Mouse (Mus musculus) effector memory CD4-positive, alpha-beta T cell, adult 7 months (primary cell): ENCODE measurements around the gene Ccr10. TPM values are rescaled to one million over a fixed set of nuclear protein-coding genes. Genes with fewer than 3 reads are reported as not detected.

Experiments
- polyA plus RNA-seq: library from polyadenylated mRNA; unstranded; fragments of 100-300 nt; shearing (Covaris generic); gene quantifications from one replicate; pipeline ENCODE4 v1.2.1, GENCODE M21; 2017

Ccr10 gene
- not detected for polyA plus RNA-seq

DNA sequence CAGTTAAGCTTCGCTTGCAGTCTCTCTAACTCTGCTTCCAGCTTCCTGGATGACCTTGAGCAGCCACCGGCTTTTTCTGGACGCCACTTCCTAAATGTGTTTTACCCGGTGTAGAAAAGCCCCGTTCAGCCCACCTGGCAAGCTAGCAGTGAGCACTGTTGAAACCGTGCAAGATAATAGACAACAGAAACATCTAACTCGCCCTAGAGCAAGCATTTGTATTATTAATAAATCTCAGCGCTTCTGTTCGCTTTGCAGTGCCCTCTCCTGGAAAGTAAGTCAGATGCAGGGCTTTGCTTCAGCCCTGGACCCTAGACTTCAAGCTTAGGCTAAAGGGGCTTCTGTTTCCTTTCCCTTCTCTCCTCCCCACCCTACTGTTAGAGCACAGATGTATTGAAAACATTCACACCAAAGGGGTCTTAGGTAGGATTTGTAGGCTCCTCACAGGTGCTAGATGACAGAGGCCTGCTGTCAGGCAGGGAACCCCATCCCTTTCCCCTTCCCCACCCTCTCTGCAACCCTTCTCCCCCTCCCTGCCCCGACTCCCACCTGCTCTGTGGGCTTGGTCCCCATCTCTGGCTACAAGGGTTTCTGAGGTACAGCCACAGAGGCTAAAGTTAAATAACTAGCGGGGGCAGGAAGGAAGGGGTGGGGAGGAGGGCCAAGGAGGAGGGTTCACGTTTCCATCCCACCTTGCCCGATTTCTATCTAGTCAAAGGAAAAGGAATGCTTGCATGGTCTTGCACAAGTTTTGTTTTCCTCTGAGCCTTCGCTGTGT lies at the start of gene Ccr10:
Gene Ccr10 (minus strand): TSS at position 593 of the 778 bp plus-strand sequence.

DNA sequence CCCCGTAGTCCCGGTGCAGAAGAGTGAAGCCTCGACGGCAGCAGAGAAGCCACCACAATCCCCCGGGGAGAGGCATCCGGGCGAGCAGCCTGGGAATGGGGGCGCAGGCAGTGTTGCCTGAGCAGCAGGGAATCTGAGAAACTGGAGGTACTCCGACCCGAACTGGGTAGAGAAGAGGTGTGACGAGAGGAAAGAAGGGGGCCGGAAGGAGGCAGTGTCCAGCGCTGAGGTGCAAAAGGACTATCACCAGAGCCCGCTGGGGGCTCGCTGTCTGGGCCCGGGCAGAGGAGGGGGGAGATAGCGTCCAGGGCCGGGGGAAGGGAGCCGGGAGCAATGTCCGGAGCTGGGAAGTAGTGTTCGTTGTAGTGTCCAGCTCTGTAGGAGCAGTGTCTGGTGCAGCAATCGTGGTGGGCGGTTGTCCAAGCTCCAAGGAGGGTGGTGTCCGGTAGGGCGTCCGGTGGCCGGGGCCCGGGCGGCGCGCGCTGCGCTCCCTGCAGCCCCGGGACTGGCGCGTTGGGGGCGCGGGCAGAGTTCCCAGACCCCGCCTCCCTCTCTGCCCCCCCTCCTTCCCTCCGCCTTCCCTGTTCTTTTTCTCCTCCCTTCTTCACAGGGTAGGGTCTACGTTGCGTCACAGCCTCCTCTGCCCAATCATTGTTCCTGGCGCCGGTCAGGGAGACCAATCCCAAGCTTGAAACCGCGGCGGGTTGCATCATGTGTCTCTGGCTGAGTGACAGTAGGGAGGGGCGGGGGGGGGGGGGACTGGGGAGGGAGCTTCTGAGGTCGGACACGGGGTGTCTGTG lies 4.2 kb downstream of the Ccr10 start, which contains the start of gene Plekhh3:
Gene Plekhh3 (minus strand): TSS at position 541 of the 800 bp plus-strand sequence.

DNA sequence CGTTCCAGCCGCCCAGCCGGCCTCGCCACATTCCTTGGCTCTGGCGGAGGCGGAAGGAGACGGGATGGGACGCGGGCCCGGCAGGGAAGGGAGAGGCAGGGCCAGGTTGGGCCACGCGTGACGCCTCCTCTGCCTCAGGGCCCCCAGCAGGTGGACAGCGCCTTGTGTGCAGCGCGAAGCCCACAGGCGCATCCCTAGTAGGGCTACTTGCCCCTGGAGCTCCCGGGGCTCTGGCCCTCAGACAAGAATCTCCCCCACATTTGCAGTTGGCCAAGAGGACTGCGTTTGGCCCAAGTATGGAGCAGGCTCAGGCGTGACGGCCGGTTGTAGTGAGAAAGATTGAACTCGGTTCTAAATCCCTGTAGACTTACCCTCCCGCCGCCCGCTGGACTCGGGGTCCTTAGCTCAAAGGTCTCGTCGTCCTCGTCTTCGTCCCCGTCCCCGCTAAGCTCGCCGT lies 4.9 kb downstream of the Ccr10 start, which contains the start of gene Cntnap1:
Gene Cntnap1 (plus strand): TSS at position 170 of the 457 bp plus-strand sequence.

GRCm38 (mm10) chr11:101155728-101156371 lies 19.4 kb downstream of the Ccr10 start, which contains the start of gene Tubg2:
Gene Tubg2, plus strand, starts transcription at chr11:101155907.

Other genes starting within 250 kb of the Ccr10 start
- 351 TPM for gene Stat3, start 235.9 kb downstream of the Ccr10 start, polyA plus RNA-seq
- not detected for gene Cavin1, start 204.6 kb downstream of the Ccr10 start, polyA plus RNA-seq
- 1.1 TPM for gene Atp6v0a1, start 166.0 kb downstream of the Ccr10 start, polyA plus RNA-seq
- 6.4 TPM for gene Naglu, start 105.4 kb downstream of the Ccr10 start, polyA plus RNA-seq
- gene Hsd17b1, start 97.0 kb downstream of the Ccr10 start, polyA plus RNA-seq, result 0.38 TPM
- gene Coasy, start 92.9 kb downstream of the Ccr10 start, polyA plus RNA-seq, result 12.0 TPM
- 46.3 TPM for gene Mlx, start 88.2 kb downstream of the Ccr10 start, polyA plus RNA-seq
- gene Psmc3ip, start 80.0 kb downstream of the Ccr10 start, polyA plus RNA-seq, result 2.1 TPM
- gene Retreg3, start 55.5 kb downstream of the Ccr10 start, polyA plus RNA-seq, result 42.1 TPM
- gene Tubg1, start 55.5 kb downstream of the Ccr10 start, polyA plus RNA-seq, result 11.4 TPM
- 0.27 TPM for gene Tubg2, start 19.5 kb downstream of the Ccr10 start, polyA plus RNA-seq
- gene Cntnap1, start 4.9 kb downstream of the Ccr10 start, polyA plus RNA-seq, result 0.11 TPM
- gene Plekhh3, start 4.1 kb downstream of the Ccr10 start, polyA plus RNA-seq, result not detected
- gene Ezh1, start 51.0 kb upstream of the Ccr10 start, polyA plus RNA-seq, result 87.5 TPM
- 2.8 TPM for gene Ramp2, start 70.6 kb upstream of the Ccr10 start, polyA plus RNA-seq
- 87.7 TPM for gene Vps25, start 78.3 kb upstream of the Ccr10 start, polyA plus RNA-seq
- 0.30 TPM for gene Wnk4, start 85.1 kb upstream of the Ccr10 start, polyA plus RNA-seq
- gene Cntd1, start 103.6 kb upstream of the Ccr10 start, polyA plus RNA-seq, result not detected
- gene Coa3, start 103.7 kb upstream of the Ccr10 start, polyA plus RNA-seq, result 48.4 TPM
- 206 TPM for gene Becn1, start 126.8 kb upstream of the Ccr10 start, polyA plus RNA-seq
- gene Psme3, start 140.8 kb upstream of the Ccr10 start, polyA plus RNA-seq, result 167 TPM
- 3.3 TPM for gene Aoc2, start 149.6 kb upstream of the Ccr10 start, polyA plus RNA-seq
- gene Aoc3, start 155.2 kb upstream of the Ccr10 start, polyA plus RNA-seq, result not detected
- not detected for gene G6pc, start 192.1 kb upstream of the Ccr10 start, polyA plus RNA-seq
- gene Aarsd1, start 242.2 kb upstream of the Ccr10 start, polyA plus RNA-seq, result 26.2 TPM
- 3.5 TPM for gene Gm27029, start 249.4 kb upstream of the Ccr10 start, polyA plus RNA-seq
- 33.8 TPM for gene Rundc1, start 249.6 kb upstream of the Ccr10 start, polyA plus RNA-seq
- 4.8 TPM for gene Ptges3l, start 249.9 kb upstream of the Ccr10 start, polyA plus RNA-seq